Mouse (Mus musculus) regulatory T cell (primary cell): ENCODE measurements around the gene Nedd9.

Experiments
- in situ Hi-C: fragments of 300-600 bp; cut with MboI, MseI; formaldehyde crosslinking; loops from one replicate; pipeline ENCODE4 v1.15.1; 2025; ENCODE audit warnings: high pct_unique_total_duplicates

Gene Nedd9

GRCm38 (mm10) chr13:41416065-41417016, 70.8 kb downstream of the Nedd9 start:
- in situ Hi-C loops: no loop called here

- in situ Hi-C loops: no loop called here
These were observed 76.7 kb downstream of the Nedd9 start for GRCm38 (mm10) chr13:41410191-41411074.

GRCm38 (mm10) chr13:41409291-41409690, 77.9 kb downstream of the Nedd9 start:
- in situ Hi-C loops: no loop called here

GRCm38 (mm10) chr13:41408374-41408952, 78.7 kb downstream of the Nedd9 start:
- in situ Hi-C loops: no loop called here

GRCm38 (mm10) chr13:41405009-41405408, 82.2 kb downstream of the Nedd9 start:
- in situ Hi-C loops: no loop called here

GRCm38 (mm10) chr13:41403838-41404237, 83.3 kb downstream of the Nedd9 start:
- in situ Hi-C loops: no loop called here

- in situ Hi-C loops: no loop called here
These were observed 84.6 kb downstream of the Nedd9 start for GRCm38 (mm10) chr13:41402441-41403003.

GRCm38 (mm10) chr13:41401775-41402174, 85.4 kb downstream of the Nedd9 start:
- in situ Hi-C loops: no loop called here

GRCm38 (mm10) chr13:41400289-41400688, 86.9 kb downstream of the Nedd9 start:
- in situ Hi-C loops: no loop called here

- in situ Hi-C loops: no loop called here
These were observed 95.0 kb downstream of the Nedd9 start for GRCm38 (mm10) chr13:41392191-41392590.

GRCm38 (mm10) chr13:41390698-41391097, 96.5 kb downstream of the Nedd9 start:
- in situ Hi-C loops: no loop called here

GRCm38 (mm10) chr13:41386581-41386980, 100.6 kb downstream of the Nedd9 start:
- in situ Hi-C loops: no loop called here

GRCm38 (mm10) chr13:41384896-41385295, 102.3 kb downstream of the Nedd9 start:
- in situ Hi-C loops: no loop called here

- in situ Hi-C loops: no loop called here
These were observed 104.5 kb downstream of the Nedd9 start for GRCm38 (mm10) chr13:41382635-41383034.

GRCm38 (mm10) chr13:41381806-41382546, 105.2 kb downstream of the Nedd9 start:
- in situ Hi-C loops: no loop called here

GRCm38 (mm10) chr13:41381041-41381805, 105.9 kb downstream of the Nedd9 start:
- in situ Hi-C loops: no loop called here

GRCm38 (mm10) chr13:41379951-41380465, 107.2 kb downstream of the Nedd9 start:
- in situ Hi-C loops: loop anchor here (10.0 kb wide), 1 partner anchor 105 kb away; the partner anchor contains the start of gene Nedd9

GRCm38 (mm10) chr13:41378462-41378861, 108.7 kb downstream of the Nedd9 start:
- in situ Hi-C loops: loop anchor here (10.0 kb wide), 1 partner anchor 106 kb away; the partner anchor contains the start of gene Nedd9

GRCm38 (mm10) chr13:41377856-41378255, 109.3 kb downstream of the Nedd9 start:
- in situ Hi-C loops: loop anchor here (10.0 kb wide), 1 partner anchor 107 kb away; the partner anchor contains the start of gene Nedd9
